Mouse (Mus musculus) embryonic fibroblast, embryonic 13.5 days (primary cell): ENCODE data around the gene Arl4d.

Experiments used
- CTCF ChIP-seq: IDR thresholded peaks from 2 replicates; pipeline ENCODE4 v1.5.1; 2011; ENCODE audit warnings: mild to moderate bottlenecking, control low read depth, low read length, moderate library complexity, borderline replicate concordance; ENCODE audit not compliant: insufficient read depth
- POLR2A ChIP-seq: IDR thresholded peaks from 2 replicates; pipeline ENCODE4 v1.6.1; 2011; ENCODE audit warnings: low read depth, mild to moderate bottlenecking, control low read depth, low read length, moderate library complexity

GRCm38 (mm10) chr11:101689701-101690113, 24.4 kb downstream of the Arl4d start:
- TF ChIP-seq CTCF (no peak), POLR2A (no peak)
